Mouse (Mus musculus): ENCODE measurements around the gene Nrp1.

- TF ChIP-seq POLR2A (IDR thresholded peaks at IDR 0.05; ENCODE audit: borderline replicate concordance, low read depth, low read length) (no peak), CTCF (IDR thresholded peaks at IDR 0.05; ENCODE audit: low read depth, low read length) (no peak)
Measured at GRCm38 (mm10) chr8:128489351-128489750, 130.9 kb downstream of the Nrp1 start.
